Mouse (Mus musculus): ENCODE results near the gene Kdm2b.

- TF ChIP-seq GATA1 (IDR thresholded peaks at IDR 0.05; ENCODE audit: low read length) (no peak), TAL1 (IDR thresholded peaks at IDR 0.05; ENCODE audit: low read length) (no peak)
Observed at GRCm38 (mm10) chr5:123035089-123035488, 45.5 kb upstream of the Kdm2b start.

Data from erythroblast, embryonic 14.5 days (primary cell).